In genomic region chr10:99299303-99299702, GRCm38 (mm10) we compare ENCODE assay signal across 9 mouse cellular contexts. TPM values are rescaled to one million over a fixed set of nuclear protein-coding genes. Genes with fewer than 3 reads are reported as not detected.
DNase-seq lines count a peak whose midpoint lies in the region; ATAC-seq and TF ChIP-seq lines count a peak whose summit lies in the region.
"Had no signal": no experiment of that assay in that cellular context is flagged by ENCODE, and none has a peak within 500 bp of the region (broad histone marks: within the 10 kb centered on the region; RNA-seq: fewer than 3 reads in every experiment).

No protein-coding gene starts in this region.

- H3K36me3 ChIP-seq in forebrain, embryonic 12.5 days (replicated peaks), result no peaks in the 10 kb centered on the region
- H3K36me3 ChIP-seq in hindbrain, embryonic 15.5 days, result no peaks in the 10 kb centered on the region
- H3K36me3 ChIP-seq in midbrain, embryonic 15.5 days (replicated peaks), result no peaks in the 10 kb centered on the region
- H3K36me3 ChIP-seq: liver, embryonic 15.5 days had no signal

- 55% methylated on average over 9 of the region's 9 CpGs for WGBS in lung, adult 2 months
- WGBS in forebrain, embryonic 12.5 days, result 3% methylated on average over 9 of the region's 9 CpGs
- WGBS in hindbrain, embryonic 15.5 days, result 23% methylated on average over 9 of the region's 9 CpGs
- WGBS in midbrain, embryonic 15.5 days, result 14% methylated on average over 9 of the region's 9 CpGs

- 0 out of 2 replicates have a peak, but pooled peaks cover 5% of the 10 kb centered on the region for H3K27me3 ChIP-seq in forebrain, embryonic 12.5 days
- no peaks in the 10 kb centered on the region for H3K27me3 ChIP-seq in hindbrain, embryonic 15.5 days
- H3K27me3 ChIP-seq in midbrain, embryonic 15.5 days (replicated peaks), result no peaks in the 10 kb centered on the region
- H3K27me3 ChIP-seq: liver, embryonic 15.5 days had no signal

- peak overlapping the region; percentile 61 for H3K4me3 ChIP-seq in lung, adult 2 months (replicated peaks; ENCODE audit: extremely low read depth, low read depth, low read length)
- no peak overlapping the region for H3K4me3 ChIP-seq in forebrain, embryonic 12.5 days (replicated peaks)
- no peak overlapping the region for H3K4me3 ChIP-seq in hindbrain, embryonic 15.5 days
- no peak overlapping the region for H3K4me3 ChIP-seq in midbrain, embryonic 15.5 days
- H3K4me3 ChIP-seq: liver, embryonic 15.5 days had no signal

- peaks cover 5% of the 10 kb centered on the region for H3K4me1 ChIP-seq in lung, adult 2 months (ENCODE audit: control insufficient read depth, insufficient read depth, low read length)
- H3K4me1 ChIP-seq in forebrain, embryonic 12.5 days, result peaks cover 14% of the 10 kb centered on the region
- H3K4me1 ChIP-seq in hindbrain, embryonic 15.5 days (replicated peaks), result peaks cover 14% of the 10 kb centered on the region
- H3K4me1 ChIP-seq in midbrain, embryonic 15.5 days, result peaks cover 14% of the 10 kb centered on the region
- H3K4me1 ChIP-seq: liver, embryonic 15.5 days had no signal

- no peak for TF ChIP-seq POLR2A in lung, adult 2 months (IDR thresholded peaks at IDR 0.05; ENCODE audit: borderline replicate concordance, extremely low read depth, low read depth, low read length)

- peak; percentile 27; the same call in 1 of the 2 replicates for ATAC-seq in forebrain, embryonic 12.5 days (ENCODE audit: low FRiP score)
- ATAC-seq in hindbrain, embryonic 15.5 days (ENCODE audit: low FRiP score, low read depth), result no peak
- ATAC-seq in midbrain, embryonic 15.5 days (replicated peaks), result peak; percentile 65
- ATAC-seq in CD4-positive, CD25-positive, alpha-beta regulatory T cell, adult 4 months, result no peak

- no peaks in the 10 kb centered on the region for H3K9me3 ChIP-seq in forebrain, embryonic 12.5 days
- H3K9me3 ChIP-seq in hindbrain, embryonic 15.5 days, result no peaks in the 10 kb centered on the region
- no peaks in the 10 kb centered on the region for H3K9me3 ChIP-seq in midbrain, embryonic 15.5 days
- H3K9me3 ChIP-seq: liver, embryonic 15.5 days had no signal

- DNase-seq in lung, adult 2 months, result peak; percentile 38
- DNase-seq in lung, postnatal 14 days, result no peak
- no peak for DNase-seq in urinary bladder, adult 18-20 months (ENCODE audit: low spot score in 2 of 2)
- DNase-seq: cerebellum, adult 11-12 months had no signal

- H3K4me2 ChIP-seq in forebrain, embryonic 12.5 days, result peak overlapping the region; percentile 22
- 0 out of 2 replicates have a peak overlapping the region, but pooled peaks have one; percentile 4 for H3K4me2 ChIP-seq in hindbrain, embryonic 15.5 days
- H3K4me2 ChIP-seq in midbrain, embryonic 15.5 days, result peak overlapping the region; percentile 17
- H3K4me2 ChIP-seq: liver, embryonic 15.5 days had no signal

- peak overlapping the region; percentile 53; the same call in 1 of the 2 replicates for H3K27ac ChIP-seq in forebrain, embryonic 12.5 days
- H3K27ac ChIP-seq in hindbrain, embryonic 15.5 days (replicated peaks), result no peak overlapping the region
- no peak overlapping the region for H3K27ac ChIP-seq in midbrain, embryonic 15.5 days
- H3K27ac ChIP-seq: liver, embryonic 15.5 days had no signal

- H3K9ac ChIP-seq in forebrain, embryonic 12.5 days, result no peak overlapping the region
- no peak overlapping the region for H3K9ac ChIP-seq in hindbrain, embryonic 15.5 days
- no peak overlapping the region for H3K9ac ChIP-seq in midbrain, embryonic 15.5 days
- H3K9ac ChIP-seq: liver, embryonic 15.5 days had no signal

- TF ChIP-seq CTCF in lung, adult 2 months (IDR thresholded peaks at IDR 0.05; ENCODE audit: insufficient read depth, low read length), result no peak

RNA-seq across cellular contexts. Expression of gene Dusp6, which starts 36.3 kb away (rescaled TPM):
- polyA plus RNA-seq in lung, adult 2 months (2012; rRNA removed), result 81.2 and 85.4 TPM in 2 replicates
- 37.1 and 40.0 TPM in 2 replicates for polyA plus RNA-seq in forebrain, embryonic 12.5 days (2016; fragmentation: Nextera tagmentation; extraction: Ambion mirVana)
- 25.4 and 28.9 TPM in 2 replicates for polyA plus RNA-seq in hindbrain, embryonic 15.5 days (2015; fragmentation: Nextera tagmentation; extraction: Ambion mirVana)
- 27.0 and 28.3 TPM in 2 replicates for polyA plus RNA-seq in midbrain, embryonic 15.5 days (2015; fragmentation: Nextera tagmentation; extraction: Ambion mirVana)
- 10 to 100 TPM; 23.4 to 38.0 TPM for polyA plus RNA-seq in CD4-positive, CD25-positive, alpha-beta regulatory T cell, adult 4 months (2017; shearing (Covaris generic))

Comparison
In these comparisons a context has a peak if more than half of its experiments do, and no peak if none do; other contexts are left out.
1. ATAC-seq: peak in forebrain, embryonic 12.5 days (single experiment) and midbrain, embryonic 15.5 days (single experiment); none in hindbrain, embryonic 15.5 days (single experiment) and CD4-positive, CD25-positive, alpha-beta regulatory T cell, adult 4 months (single experiment).
2. Peak in every context shown above with its lines, with median percentiles within 50 percentile points of each other: H3K4me2 ChIP-seq.